Mouse (Mus musculus): ENCODE measurements at regions not wholly inside any gene's neighbourhood (a gene's known extent, or its start where the extent isn't known, plus 50 kb on each side); places are given as distances from the start of the nearest gene placed in this dataset.

GRCm38 (mm10) chr12:50943741-50944521 is 295.0 kb upstream of the Prkd1 start:
- WGBS, result 29% methylated on average over 19 of the region's 19 CpGs
- Histone ChIP-seq H3K4me1 (ENCODE audit: control insufficient read depth, insufficient read depth, insufficient read length) (no peaks in the 10 kb centered on the region), H3K4me3 (ENCODE audit: extremely low read depth, insufficient read depth, insufficient read length) (no peak overlapping the region), H3K27ac (ENCODE audit: insufficient read depth, low read length) (no peak overlapping the region), H3K27me3 (ENCODE audit: control insufficient read depth, insufficient read depth, low read length) (no peaks in the 10 kb centered on the region), H3K36me3 (ENCODE audit: control insufficient read depth, insufficient read depth, low read length) (no peaks in the 10 kb centered on the region)
- TF ChIP-seq CTCF (IDR thresholded peaks at IDR 0.05; ENCODE audit: extremely low read depth, insufficient read depth, insufficient read length, insufficient replicate concordance), result no peak
- TF ChIP-seq POLR2A (IDR thresholded peaks at IDR 0.05; ENCODE audit: low read depth, low read length), result no peak
- no peak for DNase-seq (ENCODE audit: low read depth in 1 of 2, low spot score in 2 of 2)

- Histone ChIP-seq H3K36me3 (ENCODE audit: control insufficient read depth, insufficient read depth, low read length) (no peaks in the 10 kb centered on the region), H3K27me3 (ENCODE audit: control insufficient read depth, insufficient read depth, low read length) (no peaks in the 10 kb centered on the region), H3K27ac (ENCODE audit: insufficient read depth, low read length) (no peak overlapping the region), H3K4me3 (ENCODE audit: extremely low read depth, insufficient read depth, insufficient read length) (no peak overlapping the region), H3K4me1 (ENCODE audit: control insufficient read depth, insufficient read depth, insufficient read length) (no peaks in the 10 kb centered on the region)
- no peak for TF ChIP-seq POLR2A (IDR thresholded peaks at IDR 0.05; ENCODE audit: low read depth, low read length)
- TF ChIP-seq CTCF (IDR thresholded peaks at IDR 0.05; ENCODE audit: extremely low read depth, insufficient read depth, insufficient read length, insufficient replicate concordance), result no peak
- no peak for DNase-seq (ENCODE audit: low read depth in 1 of 2, low spot score in 2 of 2)
- WGBS, result 51% methylated on average over 3 of the region's 3 CpGs
Measured at GRCm38 (mm10) chr12:50943340-50943739, 294.4 kb upstream of the Prkd1 start.

- Histone ChIP-seq H3K27me3 (ENCODE audit: control insufficient read depth, insufficient read depth, low read length) (no peaks in the 10 kb centered on the region), H3K4me3 (ENCODE audit: extremely low read depth, insufficient read depth, insufficient read length) (no peak overlapping the region), H3K36me3 (ENCODE audit: control insufficient read depth, insufficient read depth, low read length) (no peaks in the 10 kb centered on the region), H3K27ac (ENCODE audit: insufficient read depth, low read length) (no peak overlapping the region), H3K4me1 (ENCODE audit: control insufficient read depth, insufficient read depth, insufficient read length) (no peaks in the 10 kb centered on the region)
- WGBS, result 84% methylated on average over 5 of the region's 5 CpGs
- DNase-seq (ENCODE audit: low read depth in 1 of 2, low spot score in 2 of 2), result no peak
- no peak for TF ChIP-seq CTCF (IDR thresholded peaks at IDR 0.05; ENCODE audit: extremely low read depth, insufficient read depth, insufficient read length, insufficient replicate concordance)
- no peak for TF ChIP-seq POLR2A (IDR thresholded peaks at IDR 0.05; ENCODE audit: low read depth, low read length)
Measured at GRCm38 (mm10) chr12:50935516-50935915, 286.6 kb upstream of the Prkd1 start.

GRCm38 (mm10) chr12:50932496-50932895 is 283.6 kb upstream of the Prkd1 start:
- Histone ChIP-seq H3K4me3 (ENCODE audit: extremely low read depth, insufficient read depth, insufficient read length) (no peak overlapping the region), H3K27ac (ENCODE audit: insufficient read depth, low read length) (no peak overlapping the region), H3K4me1 (ENCODE audit: control insufficient read depth, insufficient read depth, insufficient read length) (no peaks in the 10 kb centered on the region), H3K36me3 (ENCODE audit: control insufficient read depth, insufficient read depth, low read length) (no peaks in the 10 kb centered on the region), H3K27me3 (ENCODE audit: control insufficient read depth, insufficient read depth, low read length) (no peaks in the 10 kb centered on the region)
- 98% methylated on average over 3 of the region's 3 CpGs for WGBS
- no peak for DNase-seq (ENCODE audit: low read depth in 1 of 2, low spot score in 2 of 2)
- no peak for TF ChIP-seq CTCF (IDR thresholded peaks at IDR 0.05; ENCODE audit: extremely low read depth, insufficient read depth, insufficient read length, insufficient replicate concordance)
- TF ChIP-seq POLR2A (IDR thresholded peaks at IDR 0.05; ENCODE audit: low read depth, low read length), result no peak

- DNase-seq (ENCODE audit: low read depth in 1 of 2, low spot score in 2 of 2), result no peak
- Histone ChIP-seq H3K4me3 (ENCODE audit: extremely low read depth, insufficient read depth, insufficient read length) (no peak overlapping the region), H3K27me3 (ENCODE audit: control insufficient read depth, insufficient read depth, low read length) (no peaks in the 10 kb centered on the region), H3K36me3 (ENCODE audit: control insufficient read depth, insufficient read depth, low read length) (no peaks in the 10 kb centered on the region), H3K4me1 (ENCODE audit: control insufficient read depth, insufficient read depth, insufficient read length) (no peaks in the 10 kb centered on the region), H3K27ac (ENCODE audit: insufficient read depth, low read length) (no peak overlapping the region)
- TF ChIP-seq POLR2A (IDR thresholded peaks at IDR 0.05; ENCODE audit: low read depth, low read length), result no peak
- TF ChIP-seq CTCF (IDR thresholded peaks at IDR 0.05; ENCODE audit: extremely low read depth, insufficient read depth, insufficient read length, insufficient replicate concordance), result no peak
- 83% methylated on average over 3 of the region's 3 CpGs for WGBS
Measured at GRCm38 (mm10) chr12:50929641-50930040, 280.7 kb upstream of the Prkd1 start.

GRCm38 (mm10) chr12:50926234-50926633 is 277.3 kb upstream of the Prkd1 start:
- H3K4me1 ChIP-seq (ENCODE audit: control insufficient read depth, insufficient read depth, insufficient read length), result no peaks in the 10 kb centered on the region
- DNase-seq (ENCODE audit: low read depth in 1 of 2, low spot score in 2 of 2), result no peak
- WGBS, result 43% methylated on average over 2 of the region's 2 CpGs
- no peaks in the 10 kb centered on the region for H3K36me3 ChIP-seq (ENCODE audit: control insufficient read depth, insufficient read depth, low read length)
- no peak overlapping the region for H3K27ac ChIP-seq (ENCODE audit: insufficient read depth, low read length)
- TF ChIP-seq CTCF (IDR thresholded peaks at IDR 0.05; ENCODE audit: extremely low read depth, insufficient read depth, insufficient read length, insufficient replicate concordance) (no peak), POLR2A (IDR thresholded peaks at IDR 0.05; ENCODE audit: low read depth, low read length) (no peak)
- no peak overlapping the region for H3K4me3 ChIP-seq (ENCODE audit: extremely low read depth, insufficient read depth, insufficient read length)
- no peaks in the 10 kb centered on the region for H3K27me3 ChIP-seq (ENCODE audit: control insufficient read depth, insufficient read depth, low read length)

- TF ChIP-seq POLR2A (IDR thresholded peaks at IDR 0.05; ENCODE audit: low read depth, low read length) (no peak), CTCF (IDR thresholded peaks at IDR 0.05; ENCODE audit: extremely low read depth, insufficient read depth, insufficient read length, insufficient replicate concordance) (no peak)
- Histone ChIP-seq H3K27me3 (ENCODE audit: control insufficient read depth, insufficient read depth, low read length) (no peaks in the 10 kb centered on the region), H3K4me1 (ENCODE audit: control insufficient read depth, insufficient read depth, insufficient read length) (no peaks in the 10 kb centered on the region), H3K27ac (ENCODE audit: insufficient read depth, low read length) (no peak overlapping the region), H3K36me3 (ENCODE audit: control insufficient read depth, insufficient read depth, low read length) (no peaks in the 10 kb centered on the region), H3K4me3 (ENCODE audit: extremely low read depth, insufficient read depth, insufficient read length) (no peak overlapping the region)
- DNase-seq (ENCODE audit: low read depth in 1 of 2, low spot score in 2 of 2), result no peak
- 70% methylated on average over 1 of the region's 1 CpGs for WGBS
Measured at GRCm38 (mm10) chr12:50921739-50922138, 272.8 kb upstream of the Prkd1 start.

Measured in spleen, adult 2 months (tissue).